Mouse (Mus musculus) lung, embryonic 15.5 days (tissue): Measurements from ENCODE around the gene Tescl. TPM values are rescaled to one million over a fixed set of nuclear protein-coding genes. Genes with fewer than 3 reads are reported as not detected.

Source experiments
- ATAC-seq: fragments of 200-750 bp; cut with Nextera tagmentation; 2 replicates; pipeline ENCODE4 v1.8.0; 2017; ENCODE audit warnings: moderate number of reproducible peaks, borderline replicate concordance; ENCODE audit not compliant: low FRiP score, low TSS enrichment; ENCODE audit errors: extremely low read depth
- H3K27ac ChIP-seq: fragments of 300-500 bp; sonication (generic); 2 replicates; pipeline ENCODE4 v1.5.1; 2015; ENCODE audit warnings: moderate library complexity, mild to moderate bottlenecking, inconsistent platforms
- H3K27me3 ChIP-seq: fragments of 300-500 bp; sonication (generic); 2 replicates; pipeline ENCODE4 v1.6.1; 2015; ENCODE audit warnings: inconsistent platforms
- H3K36me3 ChIP-seq: fragments of 300-500 bp; sonication (generic); 2 replicates; pipeline ENCODE4 v1.6.1; 2015; ENCODE audit warnings: inconsistent platforms
- H3K4me1 ChIP-seq: fragments of 300-500 bp; sonication (generic); 2 replicates; pipeline ENCODE4 v1.6.1; 2015; ENCODE audit warnings: inconsistent platforms
- H3K4me2 ChIP-seq: fragments of 300-500 bp; sonication (generic); 2 replicates; pipeline ENCODE4 v1.6.1; 2015; ENCODE audit warnings: inconsistent platforms, mild to moderate bottlenecking, moderate library complexity
- H3K4me3 ChIP-seq: fragments of 300-500 bp; sonication (generic); 2 replicates; pipeline ENCODE4 v1.5.1; 2015; ENCODE audit warnings: mild to moderate bottlenecking, inconsistent platforms
- H3K9ac ChIP-seq: fragments of 300-500 bp; sonication (generic); 2 replicates; pipeline ENCODE4 v1.6.1; 2015; ENCODE audit warnings: inconsistent platforms
- H3K9me3 ChIP-seq: fragments of 300-500 bp; sonication (generic); 2 replicates; pipeline ENCODE4 v1.6.1; 2016; ENCODE audit warnings: inconsistent platforms
- WGBS: fragments of 180-500 bp; shearing (Covaris S2); methylation state at CpG from one replicate; pipeline ENCODE4 v1.1.7; 2015; 5-methylcytosine and 5-hydroxymethylcytosine counted together
- polyA plus RNA-seq: library from polyadenylated mRNA; unstranded; fragments of >200 nt; fragmentation: Nextera tagmentation; extraction: Ambion mirVana; gene quantifications from 2 replicates; pipeline ENCODE4 v1.2.1, GENCODE M21; 2015

Gene Tescl
- polyA plus RNA-seq, 1 experiment from 2014 or later: not detected

DNA sequence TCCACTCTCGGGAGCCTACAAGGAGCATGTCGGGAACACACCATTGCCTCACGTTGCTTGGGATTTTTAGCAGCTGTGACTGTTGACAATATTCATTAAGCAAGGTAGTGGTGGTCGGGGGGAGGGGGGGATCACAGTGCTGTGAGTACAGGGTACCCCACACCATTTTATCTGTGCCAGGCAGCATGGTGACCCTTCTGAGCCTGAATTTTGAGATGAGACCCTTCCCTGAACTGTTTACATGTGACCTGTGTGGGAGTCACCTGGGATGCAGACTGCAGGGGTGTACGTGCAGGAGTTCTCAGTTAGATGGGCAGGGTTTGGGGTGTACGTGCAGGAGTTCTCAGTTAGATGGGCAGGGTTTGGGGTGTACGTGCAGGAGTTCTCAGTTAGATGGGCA is 37.4 kb downstream of the Tescl start:
- Histone ChIP-seq H3K4me1 (peaks cover 22% of the 10 kb centered on the region), H3K9me3 (no peaks in the 10 kb centered on the region), H3K9ac (no peak overlapping the region), H3K4me3 (no peak overlapping the region), H3K27ac (no peak overlapping the region), H3K4me2 (no peak overlapping the region), H3K27me3 (no peaks in the 10 kb centered on the region), H3K36me3 (peaks cover 55% of the 10 kb centered on the region)
- no peak for ATAC-seq
- 92% methylated on average over 7 of the region's 7 CpGs for WGBS

DNA sequence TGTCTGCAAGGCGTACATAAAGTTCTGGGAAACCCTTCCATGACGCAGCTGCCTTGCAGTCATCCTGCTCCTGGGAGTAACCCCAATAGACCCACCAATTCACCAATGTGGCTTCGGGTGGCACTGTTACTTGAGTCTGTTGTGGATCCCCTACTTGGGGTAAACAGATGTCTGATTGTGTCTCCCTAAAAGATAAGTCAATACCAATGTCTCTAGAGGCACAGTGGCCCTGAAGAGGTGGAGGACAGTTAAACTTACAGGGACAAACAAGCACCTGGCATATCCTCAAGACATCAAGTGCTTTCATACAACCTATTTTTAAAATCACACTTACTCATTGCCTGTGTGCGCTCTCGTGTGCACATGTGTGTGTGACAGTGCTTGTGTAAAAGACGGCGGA is 38.4 kb downstream of the Tescl start:
- no peak overlapping the region for H3K4me2 ChIP-seq
- peaks cover 65% of the 10 kb centered on the region for H3K36me3 ChIP-seq
- H3K27ac ChIP-seq: no peak overlapping the region
- H3K9me3 ChIP-seq: no peaks in the 10 kb centered on the region
- H3K9ac ChIP-seq: no peak overlapping the region
- peaks cover 15% of the 10 kb centered on the region for H3K4me1 ChIP-seq
- no peak for ATAC-seq
- no peak overlapping the region for H3K4me3 ChIP-seq
- WGBS: 97% methylated on average over 7 of the region's 7 CpGs
- no peaks in the 10 kb centered on the region for H3K27me3 ChIP-seq

- Histone ChIP-seq H3K27ac (no peak overlapping the region), H3K4me1 (peaks cover 9% of the 10 kb centered on the region), H3K36me3 (peaks cover 71% of the 10 kb centered on the region), H3K4me3 (no peak overlapping the region), H3K27me3 (no peaks in the 10 kb centered on the region), H3K9me3 (no peaks in the 10 kb centered on the region), H3K9ac (no peak overlapping the region), H3K4me2 (no peak overlapping the region)
- 98% methylated on average over 4 of the region's 4 CpGs for WGBS
- ATAC-seq: no peak
These were observed 39.0 kb downstream of the Tescl start for GRCm38 (mm10) chr7:24294763-24295162.

GRCm38 (mm10) chr7:24293061-24293851 is 40.5 kb downstream of the Tescl start:
- no peaks in the 10 kb centered on the region for H3K27me3 ChIP-seq
- ATAC-seq: no peak
- no peak overlapping the region for H3K9ac ChIP-seq
- no peak overlapping the region for H3K27ac ChIP-seq
- peaks cover 7% of the 10 kb centered on the region for H3K4me1 ChIP-seq
- H3K4me3 ChIP-seq: no peak overlapping the region
- no peaks in the 10 kb centered on the region for H3K9me3 ChIP-seq
- H3K36me3 ChIP-seq: peaks cover 77% of the 10 kb centered on the region
- WGBS: 73% methylated on average over 12 of the region's 12 CpGs
- no peak overlapping the region for H3K4me2 ChIP-seq

DNA sequence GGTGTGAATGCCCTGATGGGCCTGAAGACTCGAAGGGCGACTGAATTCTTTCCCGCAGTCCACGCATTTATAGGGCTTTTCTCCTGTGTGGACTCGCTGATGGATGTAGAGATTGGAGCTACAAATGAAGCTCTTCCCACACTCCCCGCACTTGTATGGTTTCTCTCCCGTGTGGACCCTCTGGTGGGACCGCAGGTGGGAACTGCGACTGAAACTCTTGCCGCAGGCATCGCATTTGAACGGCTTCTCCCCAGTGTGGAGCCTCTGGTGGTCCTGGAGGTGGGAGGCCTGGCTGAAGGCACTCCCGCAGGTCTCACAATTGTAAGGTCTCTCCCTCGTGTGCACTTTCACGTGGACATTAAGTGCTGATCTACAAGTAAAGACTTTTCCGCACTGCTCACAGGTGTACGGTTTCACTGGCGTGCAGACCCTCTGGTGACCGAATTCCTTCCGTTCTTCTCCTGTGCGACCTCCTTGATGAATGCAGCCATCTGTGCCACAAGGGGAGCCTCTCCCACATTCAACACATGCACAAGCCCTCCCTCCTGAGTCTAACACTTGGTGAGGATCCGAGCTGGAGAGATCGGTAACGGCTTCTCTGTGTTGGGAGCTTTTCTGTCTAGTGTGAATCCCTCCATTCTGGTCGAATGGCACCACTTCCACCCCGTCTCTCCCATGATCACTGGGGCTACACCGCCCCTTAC is 42.2 kb downstream of the Tescl start:
- no peak overlapping the region for H3K27ac ChIP-seq
- no peak for ATAC-seq
- no peaks in the 10 kb centered on the region for H3K27me3 ChIP-seq
- no peaks in the 10 kb centered on the region for H3K9me3 ChIP-seq
- no peaks in the 10 kb centered on the region for H3K4me1 ChIP-seq
- H3K9ac ChIP-seq: no peak overlapping the region
- no peak overlapping the region for H3K4me2 ChIP-seq
- peaks cover 71% of the 10 kb centered on the region for H3K36me3 ChIP-seq
- 83% methylated on average over 27 of the region's 27 CpGs for WGBS
- H3K4me3 ChIP-seq: no peak overlapping the region

GRCm38 (mm10) chr7:24290106-24290693 is 43.5 kb downstream of the Tescl start:
- Histone ChIP-seq H3K36me3 (peaks cover 57% of the 10 kb centered on the region), H3K27me3 (no peaks in the 10 kb centered on the region), H3K4me2 (no peak overlapping the region), H3K9ac (no peak overlapping the region), H3K4me3 (no peak overlapping the region), H3K27ac (no peak overlapping the region), H3K9me3 (no peaks in the 10 kb centered on the region), H3K4me1 (no peaks in the 10 kb centered on the region)
- WGBS: 89% methylated on average over 4 of the region's 4 CpGs
- no peak for ATAC-seq

GRCm38 (mm10) chr7:24288512-24288911 is 45.2 kb downstream of the Tescl start:
- no peak overlapping the region for H3K9ac ChIP-seq
- ATAC-seq: no peak
- peaks cover 42% of the 10 kb centered on the region for H3K36me3 ChIP-seq
- H3K9me3 ChIP-seq: no peaks in the 10 kb centered on the region
- 85% methylated on average over 6 of the region's 6 CpGs for WGBS
- no peak overlapping the region for H3K27ac ChIP-seq
- no peak overlapping the region for H3K4me2 ChIP-seq
- H3K27me3 ChIP-seq: no peaks in the 10 kb centered on the region
- H3K4me1 ChIP-seq: no peaks in the 10 kb centered on the region
- H3K4me3 ChIP-seq: no peak overlapping the region

GRCm38 (mm10) chr7:24287670-24288069 is 46.1 kb downstream of the Tescl start:
- WGBS: 80% methylated on average over 5 of the region's 5 CpGs
- H3K27ac ChIP-seq: no peak overlapping the region
- H3K9ac ChIP-seq: no peak overlapping the region
- H3K36me3 ChIP-seq: peaks cover 35% of the 10 kb centered on the region
- no peaks in the 10 kb centered on the region for H3K9me3 ChIP-seq
- no peak overlapping the region for H3K4me3 ChIP-seq
- no peaks in the 10 kb centered on the region for H3K27me3 ChIP-seq
- ATAC-seq: no peak
- no peak overlapping the region for H3K4me2 ChIP-seq
- no peaks in the 10 kb centered on the region for H3K4me1 ChIP-seq

DNA sequence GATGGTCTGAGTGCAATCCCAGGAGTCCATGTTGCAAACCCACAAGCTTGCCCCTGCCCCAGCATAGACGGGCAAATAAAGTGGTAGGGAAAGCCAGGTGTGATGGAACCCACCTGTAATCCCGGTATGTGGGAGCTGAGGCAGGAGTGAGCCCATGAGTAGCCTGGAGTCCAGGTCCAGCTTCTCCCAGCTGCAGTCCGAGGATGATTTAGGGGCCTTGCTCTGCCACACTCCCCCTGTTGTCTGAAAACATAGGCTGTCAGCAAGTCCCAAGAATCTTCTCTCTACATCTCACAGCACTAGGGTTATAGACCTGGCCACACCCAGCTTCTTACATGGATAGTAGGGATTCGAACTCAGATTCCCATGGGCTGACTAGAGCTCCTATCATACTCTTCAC is 46.8 kb downstream of the Tescl start:
- WGBS: 70% methylated on average over 4 of the region's 4 CpGs
- Histone ChIP-seq H3K27ac (no peak overlapping the region), H3K4me3 (no peak overlapping the region), H3K4me2 (no peak overlapping the region), H3K36me3 (peaks cover 28% of the 10 kb centered on the region), H3K9me3 (no peaks in the 10 kb centered on the region), H3K27me3 (no peaks in the 10 kb centered on the region), H3K9ac (no peak overlapping the region), H3K4me1 (no peaks in the 10 kb centered on the region)
- no peak for ATAC-seq

- H3K27ac ChIP-seq: no peak overlapping the region
- WGBS: 48% methylated on average over 4 of the region's 4 CpGs
- no peaks in the 10 kb centered on the region for H3K9me3 ChIP-seq
- H3K36me3 ChIP-seq: peaks cover 20% of the 10 kb centered on the region
- no peak overlapping the region for H3K9ac ChIP-seq
- no peak overlapping the region for H3K4me3 ChIP-seq
- ATAC-seq: no peak
- no peaks in the 10 kb centered on the region for H3K27me3 ChIP-seq
- H3K4me1 ChIP-seq: no peaks in the 10 kb centered on the region
- H3K4me2 ChIP-seq: no peak overlapping the region
These were observed 47.6 kb downstream of the Tescl start for GRCm38 (mm10) chr7:24286090-24286489.
